Mouse (Mus musculus) C2C12 (cell line): ENCODE measurements at regions not wholly inside any gene's neighbourhood (a gene's known extent, or its start where the extent isn't known, plus 50 kb on each side); places are given as distances from the start of the nearest gene placed in this dataset.

Experiments used
- H3K27me3 ChIP-seq: one replicate; pipeline ENCODE4 v1.6.1; 2011; ENCODE audit not compliant: control insufficient read depth, insufficient read depth, insufficient read length
- H3K36me3 ChIP-seq: one replicate; pipeline ENCODE4 v1.6.1; 2011; ENCODE audit not compliant: control insufficient read depth, insufficient read depth
- H3K4me3 ChIP-seq: one replicate; pipeline ENCODE4 v1.5.1; 2011; ENCODE audit warnings: mild to moderate bottlenecking, control low read depth; ENCODE audit not compliant: poor library complexity, insufficient read depth, severe bottlenecking
- H3K79me2 ChIP-seq: one replicate; pipeline ENCODE4 v1.6.1; 2011; ENCODE audit not compliant: control insufficient read depth, insufficient read depth
- H3K79me3 ChIP-seq: one replicate; pipeline ENCODE4 v1.6.1; 2011; ENCODE audit warnings: low read depth, control low read depth
- H3ac ChIP-seq: one replicate; pipeline ENCODE3; 2011; ENCODE audit warnings: low read depth; ENCODE audit not compliant: control insufficient read depth, insufficient read length
- CEBPB ChIP-seq: IDR thresholded peaks from one replicate; pipeline ENCODE4 v1.6.1; 2011; ENCODE audit warnings: low read depth, mild to moderate bottlenecking, control low read depth, moderate library complexity
- CTCF ChIP-seq: IDR thresholded peaks from one replicate; pipeline ENCODE4 v1.5.1; 2011; ENCODE audit not compliant: control insufficient read depth, insufficient read depth, insufficient read length
- FOSL1 ChIP-seq: IDR thresholded peaks from one replicate; pipeline ENCODE4 v1.8.0; 2011; ENCODE audit warnings: mild to moderate bottlenecking, low read length; ENCODE audit not compliant: poor library complexity, insufficient read depth, severe bottlenecking
- MAX ChIP-seq: IDR thresholded peaks from one replicate; pipeline ENCODE4 v1.6.1; 2011; ENCODE audit warnings: mild to moderate bottlenecking, control low read depth
- MYOD1 ChIP-seq: IDR thresholded peaks from one replicate; pipeline ENCODE4 v1.6.1; 2011; ENCODE audit warnings: low read depth; ENCODE audit not compliant: control insufficient read depth, insufficient read length
- MYOG ChIP-seq: IDR thresholded peaks from one replicate; pipeline ENCODE4 v1.6.1; 2011; ENCODE audit not compliant: control insufficient read depth, insufficient read length; ENCODE audit errors: extremely low read depth
- USF1 ChIP-seq: IDR thresholded peaks from one replicate; pipeline ENCODE4 v1.6.1; 2011; ENCODE audit warnings: low read depth, mild to moderate bottlenecking, control low read depth, moderate library complexity

GRCm38 (mm10) chr17:4360413-4361320, 633.5 kb upstream of the Arid1b start:
- H3K79me3 ChIP-seq, result no peaks in the 10 kb centered on the region
- no peaks in the 10 kb centered on the region for H3K36me3 ChIP-seq
- H3ac ChIP-seq, result no peak overlapping the region
- TF ChIP-seq CTCF (no peak), USF1 (no peak), MYOD1 (no peak), CEBPB (no peak), MYOG (no peak), MAX (no peak), FOSL1 (no peak)
- H3K79me2 ChIP-seq, result no peaks in the 10 kb centered on the region
- H3K4me3 ChIP-seq, result no peak overlapping the region
- no peaks in the 10 kb centered on the region for H3K27me3 ChIP-seq

- no peaks in the 10 kb centered on the region for H3K36me3 ChIP-seq
- no peaks in the 10 kb centered on the region for H3K79me2 ChIP-seq
- no peak overlapping the region for H3ac ChIP-seq
- H3K27me3 ChIP-seq, result no peaks in the 10 kb centered on the region
- no peak for TF ChIP-seq MYOD1
- TF ChIP-seq FOSL1, result no peak
- TF ChIP-seq CTCF, result no peak
- no peak for TF ChIP-seq MYOG
- TF ChIP-seq CEBPB, result no peak
- TF ChIP-seq MAX, result no peak
- TF ChIP-seq USF1, result no peak
- no peaks in the 10 kb centered on the region for H3K79me3 ChIP-seq
- no peak overlapping the region for H3K4me3 ChIP-seq
These were observed 628.3 kb upstream of the Arid1b start for GRCm38 (mm10) chr17:4365811-4366210.

DNA sequence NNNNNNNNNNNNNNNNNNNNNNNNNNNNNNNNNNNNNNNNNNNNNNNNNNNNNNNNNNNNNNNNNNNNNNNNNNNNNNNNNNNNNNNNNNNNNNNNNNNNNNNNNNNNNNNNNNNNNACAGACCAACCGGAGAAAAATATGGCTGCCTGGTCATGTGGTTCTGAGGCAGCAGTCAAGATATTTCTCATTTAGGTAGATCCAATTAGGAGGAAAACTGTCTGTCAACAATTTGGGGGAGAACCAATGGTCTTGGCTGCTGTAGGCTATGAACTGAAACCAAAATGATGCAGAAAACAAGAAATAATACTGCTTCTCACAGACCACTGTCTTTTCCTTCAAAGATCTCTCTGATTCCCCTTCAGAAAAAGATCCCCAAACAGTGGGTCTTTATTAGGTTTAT, 613.7 kb upstream of the Arid1b start:
- no peaks in the 10 kb centered on the region for H3K27me3 ChIP-seq
- H3K36me3 ChIP-seq, result no peaks in the 10 kb centered on the region
- H3K4me3 ChIP-seq, result no peak overlapping the region
- TF ChIP-seq MYOD1 (no peak), MAX (no peak), CEBPB (no peak), FOSL1 (no peak), CTCF (no peak), USF1 (no peak), MYOG (no peak)
- no peaks in the 10 kb centered on the region for H3K79me3 ChIP-seq
- no peak overlapping the region for H3ac ChIP-seq
- no peaks in the 10 kb centered on the region for H3K79me2 ChIP-seq

DNA sequence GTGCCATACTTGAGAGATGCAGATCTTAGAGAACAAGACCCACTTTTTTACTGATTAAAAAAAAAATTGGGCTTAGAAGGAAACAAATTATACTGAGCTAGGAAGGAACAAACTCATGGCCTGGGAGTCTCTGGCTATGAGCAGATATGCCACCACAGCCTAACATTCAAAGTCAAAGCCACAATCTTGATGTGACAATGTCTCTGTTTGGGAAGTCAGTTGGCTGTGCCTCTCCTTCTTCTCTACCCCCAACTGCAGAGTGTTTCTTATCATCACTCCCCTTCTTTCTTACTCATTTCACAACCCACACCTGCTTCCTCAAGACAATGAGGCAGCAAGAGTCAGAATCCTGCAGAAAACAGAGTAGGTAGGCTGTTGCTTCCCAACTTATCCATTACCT, 613.3 kb upstream of the Arid1b start:
- H3ac ChIP-seq, result no peak overlapping the region
- no peak overlapping the region for H3K4me3 ChIP-seq
- TF ChIP-seq FOSL1 (no peak), USF1 (no peak), MYOG (no peak), MYOD1 (no peak), MAX (no peak), CTCF (no peak), CEBPB (no peak)
- H3K27me3 ChIP-seq, result no peaks in the 10 kb centered on the region
- no peaks in the 10 kb centered on the region for H3K79me2 ChIP-seq
- no peaks in the 10 kb centered on the region for H3K79me3 ChIP-seq
- H3K36me3 ChIP-seq, result no peaks in the 10 kb centered on the region

- Histone ChIP-seq H3ac (no peak overlapping the region), H3K79me3 (no peaks in the 10 kb centered on the region)
- TF ChIP-seq MYOD1 (no peak), CEBPB (no peak), MYOG (no peak), FOSL1 (no peak), CTCF (no peak), USF1 (no peak), MAX (no peak)
These were observed 612.0 kb upstream of the Arid1b start for GRCm38 (mm10) chr17:4381896-4382685.

More at GRCm38 (mm10) chr17:4381896-4382685, 612.0 kb upstream of the Arid1b start:
- Histone ChIP-seq H3K79me2 (no peaks in the 10 kb centered on the region), H3K27me3 (no peaks in the 10 kb centered on the region), H3K36me3 (no peaks in the 10 kb centered on the region), H3K4me3 (no peak overlapping the region)
